Mouse (Mus musculus): ENCODE measurements at regions not wholly inside any gene's neighbourhood (a gene's known extent, or its start where the extent isn't known, plus 50 kb on each side); places are given as distances from the start of the nearest gene placed in this dataset.

- no peak for DNase-seq (ENCODE audit: low read depth, low spot score)
- H3K79me2 ChIP-seq (ENCODE audit: control insufficient read depth, insufficient read depth, low read length, poor library complexity) = no peaks in the 10 kb centered on the region
- no peaks in the 10 kb centered on the region for H3K4me1 ChIP-seq (ENCODE audit: control insufficient read depth in 1 of 2, insufficient read depth in 2 of 2, low read length in 2 of 2)
- H3K4me3 ChIP-seq (ENCODE audit: control insufficient read depth in 1 of 2, insufficient read depth in 1 of 2, low read depth in 2 of 2, low read length in 2 of 2) = no peak overlapping the region
- H3K27ac ChIP-seq (ENCODE audit: control insufficient read depth, low read depth, low read length) = no peak overlapping the region
- TF ChIP-seq MXI1 (IDR thresholded peaks at IDR 0.05; ENCODE audit: low read depth, low read length) (no peak), TCF12 (IDR thresholded peaks at IDR 0.05; ENCODE audit: low read depth, low read length) (no peak), BHLHE40 (IDR thresholded peaks at IDR 0.05; ENCODE audit: borderline replicate concordance, low read depth, low read length) (no peak), ELF1 (IDR thresholded peaks at IDR 0.05; ENCODE audit: low read depth, low read length) (no peak), TBP (IDR thresholded peaks at IDR 0.05; ENCODE audit: low read depth, low read length) (no peak), MAFK (IDR thresholded peaks at IDR 0.05; ENCODE audit: borderline replicate concordance, low read depth, low read length) (no peak), MYB (IDR thresholded peaks at IDR 0.05; ENCODE audit: low read depth, low read length) (no peak), CHD1 (IDR thresholded peaks at IDR 0.05; ENCODE audit: low read depth, low read length) (no peak), ZC3H11A (IDR thresholded peaks at IDR 0.05; ENCODE audit: low read depth, low read length) (no peak), HCFC1 (IDR thresholded peaks at IDR 0.05; ENCODE audit: low read depth, low read length) (no peak), NRF1 (IDR thresholded peaks at IDR 0.05; ENCODE audit: insufficient read depth, low read depth, low read length, poor library complexity, severe bottlenecking) (no peak), CTCF (IDR thresholded peaks at IDR 0.05 in 2 of 3, conservative IDR thresholded peaks at IDR 0.05 in 1 of 3; ENCODE audit: control insufficient read depth in 1 of 3, insufficient read depth in 1 of 3, low read depth in 2 of 3, low read length in 3 of 3, poor library complexity in 1 of 3, severe bottlenecking in 1 of 3) (no peak), KAT2A (conservative IDR thresholded peaks at IDR 0.05; ENCODE audit: low read depth, low read length) (no peak), GABPA (IDR thresholded peaks at IDR 0.05; ENCODE audit: low read depth, low read length) (no peak), MAX (IDR thresholded peaks at IDR 0.05; ENCODE audit: low read length) (no peak), GATA1 (IDR thresholded peaks at IDR 0.05; ENCODE audit: low read depth, low read length) (no peak), JUND (IDR thresholded peaks at IDR 0.05; ENCODE audit: low read depth, low read length) (no peak), RAD21 (IDR thresholded peaks at IDR 0.05; ENCODE audit: low read depth, low read length) (no peak)
- no peaks in the 10 kb centered on the region for H3K27me3 ChIP-seq (ENCODE audit: control insufficient read depth in 1 of 2, insufficient read depth in 2 of 2, low read length in 2 of 2)
- H3K36me3 ChIP-seq (ENCODE audit: control insufficient read depth in 1 of 2, insufficient read depth in 2 of 2, low read length in 2 of 2) = no peaks in the 10 kb centered on the region
- no peak overlapping the region for H3K9ac ChIP-seq (ENCODE audit: control insufficient read depth, low read depth, low read length, poor library complexity, severe bottlenecking)
- H3K9me3 ChIP-seq (replicated peaks; ENCODE audit: insufficient read depth, low read length) = no peaks in the 10 kb centered on the region
These were observed 117.2 kb upstream of the Galnt18 start for GRCm38 (mm10) chr7:111897016-111897415.

- Histone ChIP-seq H3K4me1 (ENCODE audit: control insufficient read depth in 1 of 2, insufficient read depth in 2 of 2, low read length in 2 of 2) (no peaks in the 10 kb centered on the region), H3K9ac (ENCODE audit: control insufficient read depth, low read depth, low read length, poor library complexity, severe bottlenecking) (no peak overlapping the region), H3K4me3 (ENCODE audit: control insufficient read depth in 1 of 2, insufficient read depth in 1 of 2, low read depth in 2 of 2, low read length in 2 of 2) (no peak overlapping the region), H3K9me3 (replicated peaks; ENCODE audit: insufficient read depth, low read length) (no peaks in the 10 kb centered on the region), H3K36me3 (ENCODE audit: control insufficient read depth in 1 of 2, insufficient read depth in 2 of 2, low read length in 2 of 2) (no peaks in the 10 kb centered on the region), H3K27me3 (ENCODE audit: control insufficient read depth in 1 of 2, insufficient read depth in 2 of 2, low read length in 2 of 2) (no peaks in the 10 kb centered on the region), H3K79me2 (ENCODE audit: control insufficient read depth, insufficient read depth, low read length, poor library complexity) (no peaks in the 10 kb centered on the region), H3K27ac (ENCODE audit: control insufficient read depth, low read depth, low read length) (no peak overlapping the region)
- no peak for DNase-seq (ENCODE audit: low read depth, low spot score)
- no peak for TF ChIP-seq TBP (IDR thresholded peaks at IDR 0.05; ENCODE audit: low read depth, low read length)
- no peak for TF ChIP-seq RCOR1 (IDR thresholded peaks at IDR 0.05; ENCODE audit: low read depth, low read length)
- no peak for TF ChIP-seq MAX (IDR thresholded peaks at IDR 0.05; ENCODE audit: low read length)
- no peak for TF ChIP-seq SIN3A (IDR thresholded peaks at IDR 0.05; ENCODE audit: low read length)
- TF ChIP-seq ZMIZ1 (IDR thresholded peaks at IDR 0.05; ENCODE audit: low read depth, low read length) = no peak
These were observed 116.5 kb upstream of the Galnt18 start for GRCm38 (mm10) chr7:111896255-111896654.
